Mouse (Mus musculus) kidney, postnatal 0 days (tissue): ENCODE data around the gene Fasl. TPM values are rescaled to one million over a fixed set of nuclear protein-coding genes. Genes with fewer than 3 reads are reported as not detected.

ENCODE experiments used
- ATAC-seq: fragments of 200-750 bp; cut with Nextera tagmentation; replicated peaks from 2 replicates; pipeline ENCODE4 v1.8.0; 2017; ENCODE audit warnings: low read depth, moderate number of reproducible peaks, moderate TSS enrichment, moderate library complexity; ENCODE audit not compliant: low FRiP score
- DNase-seq: peaks from one replicate; pipeline ENCODE4 v3.0.0-alpha.2; 2016; ENCODE audit warnings: low spot score
- H3K27ac ChIP-seq: fragments of 300-500 bp; sonication (generic); 2 replicates; pipeline ENCODE4 v1.5.1; 2014; ENCODE audit warnings: mild to moderate bottlenecking
- H3K27me3 ChIP-seq: fragments of 300-500 bp; sonication (generic); 2 replicates; pipeline ENCODE4 v1.6.1; 2014; ENCODE audit warnings: low read length, mixed read lengths; ENCODE audit not compliant: insufficient read depth
- H3K36me3 ChIP-seq: fragments of 300-500 bp; sonication (generic); 2 replicates; pipeline ENCODE4 v1.6.1; 2014; ENCODE audit warnings: low read length, mixed read lengths; ENCODE audit not compliant: insufficient read depth
- H3K4me1 ChIP-seq: fragments of 300-500 bp; sonication (generic); replicated peaks from 2 replicates; pipeline ENCODE4 v1.6.1; 2014; ENCODE audit warnings: antibody characterized with exemption, low read length, mixed read lengths; ENCODE audit not compliant: insufficient read depth
- H3K4me2 ChIP-seq: fragments of 300-500 bp; sonication (generic); 2 replicates; pipeline ENCODE4 v1.6.1; 2014; ENCODE audit warnings: mild to moderate bottlenecking, low read length, moderate library complexity, mixed read lengths
- H3K4me3 ChIP-seq: fragments of 300-500 bp; sonication (generic); replicated peaks from 2 replicates; pipeline ENCODE4 v1.5.1; 2014; ENCODE audit warnings: low read depth, low read length
- H3K9ac ChIP-seq: fragments of 300-500 bp; sonication (generic); 2 replicates; pipeline ENCODE4 v1.6.1; 2014; ENCODE audit warnings: low read depth, low read length
- H3K9me3 ChIP-seq: fragments of 300-500 bp; sonication (generic); replicated peaks from 2 replicates; pipeline ENCODE4 v1.6.1; 2016; ENCODE audit warnings: low read length, inconsistent platforms, mixed read lengths
- CTCF ChIP-seq: IDR thresholded peaks from 2 replicates; pipeline ENCODE4 v1.5.1; 2016; ENCODE audit warnings: antibody characterized with exemption, low read depth, mild to moderate bottlenecking, moderate library complexity
- WGBS: fragments of 180-500 bp; shearing (Covaris S2); extraction: QIAGEN DNeasy Blood & Tissue Kit; methylation state at CpG from one replicate; pipeline ENCODE4 v1.1.7; 2014; 5-methylcytosine and 5-hydroxymethylcytosine counted together
- polyA plus RNA-seq: library from polyadenylated mRNA; unstranded; fragments of >200 nt; fragmentation: Nextera tagmentation; extraction: Ambion mirVana; gene quantifications from 2 replicates; pipeline ENCODE4 v1.2.1, GENCODE M21; 2015

The Fasl gene
- polyA plus RNA-seq = not detected in 2 replicates

DNA sequence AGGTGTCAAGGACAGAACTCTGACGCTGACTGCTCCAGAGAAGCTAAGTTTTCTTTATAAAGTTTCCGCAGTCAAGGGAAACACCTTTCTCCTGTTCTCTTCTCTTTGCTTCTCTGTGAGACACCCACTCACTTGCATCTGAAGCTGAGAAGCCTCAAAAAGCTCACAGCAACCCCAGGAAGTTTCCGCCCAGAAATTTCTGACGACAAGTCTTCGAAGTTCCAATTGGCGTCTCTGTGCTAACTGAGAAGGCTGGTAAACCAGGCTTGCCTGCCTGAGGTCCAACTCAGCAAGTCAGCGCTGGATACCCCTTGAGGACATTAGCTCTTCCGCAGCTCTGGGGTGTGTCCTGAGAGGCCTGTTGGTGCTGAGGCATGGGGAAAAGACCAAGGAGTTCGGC, at the start of gene Fasl:
TSS of gene Fasl (minus strand) at position 157 of the 400 bp plus-strand sequence.
- Histone ChIP-seq H3K27me3 (no peaks in the 10 kb centered on the region), H3K27ac (no peak within 1 kb of the TSS), H3K4me1 (no peaks in the 10 kb centered on the region), H3K36me3 (no peaks in the 10 kb centered on the region), H3K4me2 (no peak within 1 kb of the TSS), H3K4me3 (no peak within 1 kb of the TSS), H3K9me3 (no peaks in the 10 kb centered on the region), H3K9ac (no peak within 1 kb of the TSS)
- DNase-seq (no peak), ATAC-seq (no peak)
- no peak for TF ChIP-seq CTCF
- 82% methylated on average over 9 of the region's 9 CpGs for WGBS

DNA sequence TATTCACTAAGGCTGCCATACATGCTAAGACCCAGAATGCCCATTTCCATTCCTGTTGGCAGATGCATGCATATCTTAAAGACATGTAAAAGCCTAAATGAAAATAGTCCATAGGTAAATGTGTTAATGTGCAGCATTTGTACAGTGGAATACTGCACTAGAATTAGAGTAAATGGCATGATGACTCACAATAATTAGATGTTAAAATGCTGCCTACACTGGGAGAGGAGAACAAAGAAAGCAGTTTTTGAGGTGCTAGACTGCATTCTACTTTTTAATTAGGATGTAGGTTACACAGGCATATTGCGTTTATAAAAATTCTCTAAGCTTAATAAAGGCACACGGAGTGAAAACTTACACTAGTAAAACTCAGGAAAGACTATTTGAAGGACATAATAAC, 38.4 kb upstream of the Fasl start:
- no peaks in the 10 kb centered on the region for H3K9me3 ChIP-seq
- no peak overlapping the region for H3K4me2 ChIP-seq
- WGBS = 97% methylated on average over 2 of the region's 2 CpGs
- H3K36me3 ChIP-seq = peaks cover 13% of the 10 kb centered on the region; the same call in 1 of the 2 replicates
- H3K4me3 ChIP-seq = no peak overlapping the region
- DNase-seq (no peak), ATAC-seq (no peak)
- H3K27me3 ChIP-seq = no peaks in the 10 kb centered on the region
- no peak overlapping the region for H3K27ac ChIP-seq
- H3K9ac ChIP-seq = no peak overlapping the region
- TF ChIP-seq CTCF = no peak
- H3K4me1 ChIP-seq = no peaks in the 10 kb centered on the region

DNA sequence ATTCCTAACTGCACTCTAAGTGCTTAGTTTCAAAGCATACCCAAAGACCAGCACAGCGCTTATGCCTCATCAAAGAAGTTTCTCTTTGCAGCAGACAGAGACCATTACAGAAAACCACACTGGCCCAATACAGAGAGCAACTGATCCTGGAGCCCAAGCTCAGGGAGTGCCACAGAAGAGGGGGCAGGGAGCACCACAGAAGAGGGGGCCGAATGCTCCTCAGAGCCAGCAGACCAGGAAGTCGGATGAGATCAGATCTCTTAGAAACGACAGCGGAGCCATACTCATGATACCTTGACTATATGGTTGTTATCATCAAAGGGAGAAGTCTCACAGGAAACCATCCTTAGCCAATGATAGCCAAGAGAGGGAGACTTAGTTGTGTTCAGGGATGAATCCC, 21.1 kb upstream of the Fasl start:
- WGBS = 70% methylated on average over 5 of the region's 5 CpGs
- Histone ChIP-seq H3K27ac (no peak overlapping the region), H3K9me3 (no peaks in the 10 kb centered on the region), H3K4me1 (no peaks in the 10 kb centered on the region), H3K9ac (no peak overlapping the region), H3K4me3 (no peak overlapping the region), H3K27me3 (no peaks in the 10 kb centered on the region), H3K4me2 (no peak overlapping the region), H3K36me3 (no peaks in the 10 kb centered on the region)
- ATAC-seq (no peak), DNase-seq (no peak)
- TF ChIP-seq CTCF = no peak

DNA sequence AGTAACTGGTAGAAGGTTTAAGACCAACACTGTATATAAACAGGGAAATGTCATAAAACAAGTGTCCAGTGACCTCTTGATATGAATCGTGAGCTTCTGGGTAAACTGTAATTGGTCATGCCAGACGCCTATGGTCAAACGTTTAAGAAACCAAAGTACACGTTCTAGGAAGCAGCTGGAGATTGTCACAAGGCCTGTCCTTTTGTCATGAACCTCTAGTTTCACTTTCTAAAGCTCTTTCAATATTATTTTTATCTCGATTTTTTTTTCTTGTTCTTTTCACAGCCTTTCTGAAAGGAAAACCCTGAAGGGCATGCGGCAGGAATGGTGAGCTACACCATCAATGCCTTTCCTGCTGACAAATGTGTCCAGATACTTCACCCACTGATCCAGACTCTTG, 20.7 kb upstream of the Fasl start:
- DNase-seq (peak; percentile 56), ATAC-seq (no peak)
- no peaks in the 10 kb centered on the region for H3K4me1 ChIP-seq
- H3K4me3 ChIP-seq = no peak overlapping the region
- no peaks in the 10 kb centered on the region for H3K27me3 ChIP-seq
- H3K9me3 ChIP-seq = no peaks in the 10 kb centered on the region
- H3K9ac ChIP-seq = no peak overlapping the region
- 31% methylated on average over 6 of the region's 6 CpGs for WGBS
- no peak overlapping the region for H3K4me2 ChIP-seq
- TF ChIP-seq CTCF = no peak
- no peak overlapping the region for H3K27ac ChIP-seq
- no peaks in the 10 kb centered on the region for H3K36me3 ChIP-seq

DNA sequence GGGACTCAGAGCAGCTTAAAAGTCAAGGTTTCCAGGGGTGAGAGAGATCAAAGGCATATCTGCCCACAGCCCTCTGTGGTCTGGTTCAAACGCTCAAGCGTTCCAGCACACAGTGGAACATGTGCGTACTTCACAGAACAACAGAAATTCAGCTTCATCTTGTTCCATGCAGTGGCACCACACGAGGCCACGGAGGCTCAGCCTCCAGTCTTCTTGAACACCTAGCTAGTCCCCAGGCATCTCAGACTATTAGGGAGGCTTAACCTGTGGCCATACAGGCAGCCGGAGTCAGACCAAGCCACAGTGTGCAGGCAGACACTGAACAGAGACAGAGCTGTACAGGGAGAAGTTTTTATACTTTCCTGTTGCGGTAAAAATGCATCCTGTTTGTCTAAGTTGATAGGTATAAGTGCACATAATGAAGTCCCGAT, 16.3 kb upstream of the Fasl start:
- no peak overlapping the region for H3K4me3 ChIP-seq
- ATAC-seq = no peak

DNA sequence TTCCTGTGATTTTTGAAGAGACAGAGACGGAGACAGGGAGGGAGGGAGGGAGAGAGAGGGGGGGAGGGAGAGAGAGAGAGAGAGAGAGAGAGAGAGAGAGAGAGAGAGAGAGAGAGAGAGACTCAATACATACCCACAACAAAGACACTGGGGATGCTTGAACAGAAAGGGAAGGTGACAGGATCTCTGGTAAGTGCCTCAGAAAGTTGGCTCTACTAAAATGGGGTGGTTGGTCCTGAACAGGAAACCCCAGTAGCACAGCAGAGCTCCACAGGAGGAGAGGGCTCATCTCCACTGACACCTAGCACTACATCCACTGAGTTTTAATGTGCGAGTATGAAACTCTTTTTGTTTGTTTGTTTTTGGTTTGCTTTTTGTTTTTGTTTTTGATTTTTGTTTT, 13.0 kb upstream of the Fasl start:
- H3K4me2 ChIP-seq = no peak overlapping the region
- 82% methylated on average over 2 of the region's 2 CpGs for WGBS
- no peaks in the 10 kb centered on the region for H3K4me1 ChIP-seq
- H3K36me3 ChIP-seq = no peaks in the 10 kb centered on the region
- H3K9ac ChIP-seq = no peak overlapping the region
- no peaks in the 10 kb centered on the region for H3K9me3 ChIP-seq
- ATAC-seq (no peak), DNase-seq (no peak)
- no peaks in the 10 kb centered on the region for H3K27me3 ChIP-seq
- no peak overlapping the region for H3K27ac ChIP-seq
- no peak for TF ChIP-seq CTCF
- H3K4me3 ChIP-seq = no peak overlapping the region

More for the DNA sequence above, 16.3 kb upstream of the Fasl start:
- Histone ChIP-seq H3K9me3 (no peaks in the 10 kb centered on the region), H3K4me1 (no peaks in the 10 kb centered on the region), H3K27me3 (no peaks in the 10 kb centered on the region), H3K4me2 (no peak overlapping the region), H3K36me3 (no peaks in the 10 kb centered on the region), H3K9ac (no peak overlapping the region), H3K27ac (no peak overlapping the region)
- no peak for DNase-seq
- WGBS = 83% methylated on average over 8 of the region's 8 CpGs
- no peak for TF ChIP-seq CTCF

DNA sequence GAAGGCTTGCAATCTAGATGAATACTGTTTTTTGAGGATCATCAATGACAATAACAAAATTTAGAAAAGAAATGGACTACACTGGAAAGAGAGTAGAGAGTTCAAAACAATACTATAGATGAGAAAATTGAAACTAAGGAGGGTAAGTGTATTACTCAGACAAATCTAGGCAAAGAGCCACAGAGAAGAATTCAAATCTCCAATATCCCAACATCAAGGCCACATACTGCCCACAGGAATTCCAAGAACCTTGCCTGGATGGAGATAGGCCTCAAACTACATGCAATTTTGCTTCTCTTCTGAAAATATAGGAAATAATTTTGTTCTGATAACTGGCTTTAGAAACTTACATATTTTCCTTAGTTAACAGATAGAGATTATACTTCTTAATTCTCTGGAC, 12.0 kb upstream of the Fasl start:
- H3K9ac ChIP-seq = no peak overlapping the region
- DNase-seq (no peak), ATAC-seq (no peak)
- no peak for TF ChIP-seq CTCF
- no peaks in the 10 kb centered on the region for H3K4me1 ChIP-seq
- H3K4me2 ChIP-seq = no peak overlapping the region
- no peaks in the 10 kb centered on the region for H3K36me3 ChIP-seq
- no peaks in the 10 kb centered on the region for H3K9me3 ChIP-seq
- H3K27me3 ChIP-seq = no peaks in the 10 kb centered on the region
- no peak overlapping the region for H3K27ac ChIP-seq
- no peak overlapping the region for H3K4me3 ChIP-seq
